Mouse (Mus musculus) erythroblast, embryonic 14.5 days (primary cell): ENCODE results near the gene Zfp37.

ENCODE experiments used
- GATA1 ChIP-seq: IDR thresholded peaks from 2 replicates; pipeline ENCODE4 v1.6.1; 2012; ENCODE audit warnings: low read length, inconsistent platforms, mixed read lengths
- TAL1 ChIP-seq: IDR thresholded peaks from 3 replicates; pipeline ENCODE4 v1.6.1; 2012; ENCODE audit warnings: low read length, inconsistent platforms, mixed read lengths

DNA sequence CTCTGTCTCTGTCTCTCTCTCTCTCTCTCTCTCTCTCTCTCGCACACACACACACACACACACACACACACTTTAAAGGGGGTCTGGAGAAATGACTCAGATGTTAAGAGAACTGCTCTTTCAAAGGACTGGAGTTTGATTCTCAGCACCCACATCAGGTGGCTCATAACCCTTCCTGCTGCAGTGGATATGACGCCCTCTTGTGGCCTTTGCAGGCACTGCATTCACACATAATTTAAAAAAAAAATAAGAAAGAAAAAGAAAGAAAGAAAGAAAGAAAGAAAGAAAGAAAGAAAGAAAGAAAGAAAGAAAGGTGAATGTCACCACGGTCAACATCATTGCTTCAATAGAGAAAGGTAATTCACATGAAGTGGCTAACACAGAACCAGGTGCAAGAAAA lies 46.4 kb upstream of the Zfp37 start:
- TF ChIP-seq GATA1: no peak
- TF ChIP-seq TAL1: no peak
